ENCODE assay signal across 8 mouse cellular contexts in the genomic region with DNA sequence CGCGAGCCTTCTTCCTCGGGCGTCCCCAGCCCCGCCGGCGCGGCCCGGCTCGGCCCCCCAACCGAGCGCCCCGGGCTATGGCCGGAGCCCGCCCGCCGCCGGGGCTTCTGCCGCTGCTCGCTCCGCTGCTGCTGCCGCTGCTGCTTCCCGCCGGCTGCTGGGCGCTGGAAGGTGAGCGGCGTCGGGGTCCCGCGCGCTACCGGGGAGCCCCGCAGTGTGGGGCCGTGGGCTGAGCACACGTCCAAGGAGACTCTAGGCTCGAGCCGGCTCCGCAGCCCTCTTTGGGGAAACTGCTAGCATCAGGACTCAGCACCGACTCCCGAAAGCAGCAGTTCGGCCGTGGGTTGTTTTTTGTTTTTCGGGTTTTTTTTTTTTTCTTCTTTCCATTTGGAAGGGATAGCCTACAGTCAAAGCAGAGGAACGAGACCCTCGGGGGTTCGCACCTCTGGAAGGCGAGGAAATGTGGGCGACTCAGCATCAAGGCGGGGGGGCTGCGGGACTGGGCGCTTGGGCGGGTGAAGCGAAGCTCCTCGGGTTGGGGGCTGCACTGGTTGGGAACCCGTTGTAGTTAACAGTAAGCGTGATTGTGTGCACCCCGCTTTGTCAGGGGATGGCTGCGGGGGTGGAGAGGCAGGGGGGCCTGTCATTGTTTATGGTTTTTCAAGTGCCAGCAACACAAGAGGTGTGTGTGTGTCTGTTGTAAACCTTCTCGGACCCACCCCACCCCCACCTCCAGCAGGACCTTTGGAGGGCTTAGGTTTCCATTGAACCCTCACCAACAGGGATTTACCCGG. TPM values are rescaled to one million over a fixed set of nuclear protein-coding genes. Genes with fewer than 3 reads are reported as not detected.
DNase-seq lines count a peak whose midpoint lies in the region; ATAC-seq lines count a peak whose summit lies in the region.

No protein-coding gene starts in this region.

- H3K36me3 ChIP-seq in heart, embryonic 10.5 days = peaks cover 12% of the 10 kb centered on the region; the same call in 1 of the 2 replicates
- peaks cover 20% of the 10 kb centered on the region; the same call in 1 of the 2 replicates for H3K36me3 ChIP-seq in forebrain, embryonic 10.5 days (replicated peaks)
- no peaks in the 10 kb centered on the region for H3K36me3 ChIP-seq in liver, embryonic 11.5 days (ENCODE audit: control insufficient read depth, insufficient read depth, low read length)

- under 1% methylated on average over 54 of the region's 60 CpGs for WGBS in heart, embryonic 10.5 days
- under 1% methylated on average over 60 of the region's 60 CpGs for WGBS in forebrain, embryonic 10.5 days
- 3% methylated on average over 60 of the region's 60 CpGs for WGBS in liver, embryonic 11.5 days

- H3K9ac ChIP-seq in liver, embryonic 11.5 days (ENCODE audit: low read depth, low read length) = peak overlapping the region; percentile 70

- intact Hi-C loops in heart, postnatal 36 days (cut with DNase I) = loop anchor here (5.0 kb wide), 1 partner anchor 87 kb away; no protein-coding TSS in a partner anchor

- peaks cover 52% of the 10 kb centered on the region for H3K4me1 ChIP-seq in heart, embryonic 10.5 days
- peaks cover 57% of the 10 kb centered on the region for H3K4me1 ChIP-seq in forebrain, embryonic 10.5 days
- H3K4me1 ChIP-seq in liver, embryonic 11.5 days (replicated peaks; ENCODE audit: control insufficient read depth, insufficient read depth, low read length) = peaks cover 6% of the 10 kb centered on the region; the same call in 1 of the 2 replicates

- no peaks in the 10 kb centered on the region for H3K9me3 ChIP-seq in heart, embryonic 10.5 days
- H3K9me3 ChIP-seq in forebrain, embryonic 10.5 days = no peaks in the 10 kb centered on the region
- H3K9me3 ChIP-seq in liver, embryonic 11.5 days (ENCODE audit: control insufficient read depth, low read length) = no peaks in the 10 kb centered on the region

- no peak for DNase-seq in heart, embryonic 10.5 days (ENCODE audit: low spot score)
- DNase-seq in heart, postnatal 36 days = no peak
- peak; percentile 47 for DNase-seq in 3T3-L1 (ENCODE audit: low read depth, low spot score)
- DNase-seq in forebrain, embryonic 10.5 days (ENCODE audit: extremely low spot score, low spot score) = no peak
- DNase-seq in liver, embryonic 11.5 days (ENCODE audit: low spot score) = no peak
- no peak for DNase-seq in gastrocnemius, adult 8-10 months (ENCODE audit: low spot score in 2 of 2)

- peak overlapping the region; percentile 92 for H3K4me3 ChIP-seq in heart, embryonic 10.5 days
- H3K4me3 ChIP-seq in forebrain, embryonic 10.5 days = peak overlapping the region; percentile 89
- peak overlapping the region; percentile 69 for H3K4me3 ChIP-seq in liver, embryonic 11.5 days (ENCODE audit: low read depth, low read length)

- H3K4me2 ChIP-seq in liver, embryonic 11.5 days = peak overlapping the region; percentile 84

- H3K27ac ChIP-seq in heart, embryonic 10.5 days = peak overlapping the region; percentile 94
- H3K27ac ChIP-seq in forebrain, embryonic 10.5 days = peak overlapping the region; percentile 92
- H3K27ac ChIP-seq in liver, embryonic 11.5 days (ENCODE audit: low read depth, low read length) = peak overlapping the region; percentile 36; the same call in 1 of the 2 replicates

- H3K27me3 ChIP-seq in heart, embryonic 10.5 days (ENCODE audit: insufficient read depth, poor library complexity, severe bottlenecking) = peaks cover 4% of the 10 kb centered on the region
- peaks cover 48% of the 10 kb centered on the region for H3K27me3 ChIP-seq in forebrain, embryonic 10.5 days (ENCODE audit: poor library complexity, severe bottlenecking)
- H3K27me3 ChIP-seq in liver, embryonic 11.5 days (replicated peaks; ENCODE audit: control insufficient read depth, insufficient read depth, low read length) = peaks cover 41% of the 10 kb centered on the region

- peak; percentile 1; the same call in 1 of the 2 replicates for ATAC-seq in liver, embryonic 11.5 days (replicated peaks; ENCODE audit: low FRiP score)
- ATAC-seq in granulocyte monocyte progenitor cell, adult 5-6 weeks (replicated peaks; ENCODE audit: poor library complexity, severe bottlenecking) = no peak
- ATAC-seq in erythroid progenitor cell, adult 5-6 weeks (replicated peaks; ENCODE audit: low FRiP score, poor library complexity, severe bottlenecking) = no peak

RNA-seq across cellular contexts. Expression of gene Ephb3, which starts 0.7 kb away (rescaled TPM):
- 24.5 and 25.3 TPM in 2 replicates for polyA plus RNA-seq in heart, embryonic 10.5 days (2016; fragmentation: Nextera tagmentation; extraction: Ambion mirVana)
- 1 to 10 TPM; 5.7 to 7.5 TPM for total RNA-seq in heart, postnatal 36 days (2021)
- polyA plus RNA-seq in forebrain, embryonic 10.5 days (2016; fragmentation: Nextera tagmentation; extraction: Ambion mirVana) = 19.7 and 19.8 TPM in 2 replicates
- polyA plus RNA-seq in liver, embryonic 11.5 days (2014; fragmentation: Nextera tagmentation; extraction: Ambion mirVana) = 6.0 and 6.6 TPM in 2 replicates
- not detected in 2 replicates for total RNA-seq in granulocyte monocyte progenitor cell, adult 5-6 weeks (2014; fragmentation: Nextera tagmentation)
- total RNA-seq in granulocyte monocyte progenitor cell, adult 5-6 weeks (2017) = not detected in 2 replicates
- not detected in 2 replicates for total RNA-seq in erythroid progenitor cell, adult 5-6 weeks (2015; ENCODE audit: low replicate concordance)
- total RNA-seq in erythroid progenitor cell, adult 5-6 weeks (2017; ENCODE audit: low replicate concordance) = not detected in 2 replicates
- total RNA-seq in gastrocnemius, adult 8-10 months (2022) = under 1 TPM; 0.39 to 0.79 (median 0.71) TPM

RNA-seq across cellular contexts. Expression of gene Teddm3, which starts 51.5 kb away (rescaled TPM):
- not detected in 2 replicates for polyA plus RNA-seq in heart, embryonic 10.5 days (2016; fragmentation: Nextera tagmentation; extraction: Ambion mirVana)
- not detected for total RNA-seq in heart, postnatal 36 days (2021)
- polyA plus RNA-seq in forebrain, embryonic 10.5 days (2016; fragmentation: Nextera tagmentation; extraction: Ambion mirVana) = not detected in 2 replicates
- polyA plus RNA-seq in liver, embryonic 11.5 days (2014; fragmentation: Nextera tagmentation; extraction: Ambion mirVana) = not detected in 2 replicates
- total RNA-seq in granulocyte monocyte progenitor cell, adult 5-6 weeks (2014; fragmentation: Nextera tagmentation) = not detected in 2 replicates
- not detected in 2 replicates for total RNA-seq in granulocyte monocyte progenitor cell, adult 5-6 weeks (2017)
- total RNA-seq in erythroid progenitor cell, adult 5-6 weeks (2015; ENCODE audit: low replicate concordance) = not detected in 2 replicates
- total RNA-seq in erythroid progenitor cell, adult 5-6 weeks (2017; ENCODE audit: low replicate concordance) = not detected in 2 replicates
- total RNA-seq in gastrocnemius, adult 8-10 months (2022) = not detected

Comparison
In these comparisons a context has a peak if more than half of its experiments do, and no peak if none do; other contexts are left out.
1. H3K27ac ChIP-seq: peak in every context shown above with its lines; median percentile 94 in heart, embryonic 10.5 days; 92 in forebrain, embryonic 10.5 days; 36 in liver, embryonic 11.5 days.